Mouse (Mus musculus) layer of hippocampus, adult 6 months (tissue): ENCODE data around the gene Ddx28. TPM values are rescaled to one million over a fixed set of nuclear protein-coding genes. Genes with fewer than 3 reads are reported as not detected.

ENCODE experiments used
- long read RNA-seq, 2 experiments: library from polyadenylated mRNA; unstranded; transcript quantifications; one replicate each; pipeline ENCODE4 v2.0.0; 2019 to 2020
- polyA plus RNA-seq: library from polyadenylated mRNA; unstranded; fragments of <200 nt; fragmentation: Nextera tagmentation; gene quantifications from 2 replicates; pipeline ENCODE4 v1.2.3, GENCODE M21; 2021

Ddx28 gene
- 16.3 and 18.7 TPM in 2 replicates for polyA plus RNA-seq
- long read RNA-seq, experiment 1, transcript Ddx28-201 (1 exons, 2,262 nt), result major isoform, 62 of 62 reads
- long read RNA-seq, experiment 1, partial matches to known transcripts, result 0 of 62 reads
- long read RNA-seq, experiment 1, other reads (novel, unspliced or antisense), result 0 of 62 reads
- long read RNA-seq, experiment 2, transcript Ddx28-201 (1 exons, 2,262 nt), result major isoform, 152 of 152 reads
- long read RNA-seq, experiment 2, partial matches to known transcripts, result 0 of 152 reads
- long read RNA-seq, experiment 2, other reads (novel, unspliced or antisense), result 0 of 152 reads

DNA sequence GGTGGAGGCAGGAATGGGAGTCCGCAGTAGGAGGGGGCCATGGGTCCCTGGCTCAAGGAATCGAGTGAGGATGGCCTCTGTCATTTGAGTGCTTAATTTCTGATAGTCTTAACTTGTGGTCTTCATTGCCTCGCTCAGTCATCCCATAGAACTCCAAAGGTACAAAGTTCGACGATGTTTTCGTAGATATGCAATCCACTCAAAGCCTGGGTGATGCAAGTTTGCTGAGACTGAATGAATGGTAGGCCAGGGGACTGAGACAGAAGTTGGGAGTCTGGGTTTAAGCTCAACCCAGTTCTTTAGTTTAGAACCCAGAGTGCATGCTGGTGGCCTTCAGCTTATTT lies at the start of gene Ddx28:
Gene Ddx28 (minus strand): TSS at position 240 of the 344 bp plus-strand sequence.

GRCm38 (mm10) chr8:106058731-106059612 lies 47.3 kb upstream of the Ddx28 start, which contains the start of gene Nfatc3:
TSS of gene Nfatc3 (plus strand) at chr8:106058840.

DNA sequence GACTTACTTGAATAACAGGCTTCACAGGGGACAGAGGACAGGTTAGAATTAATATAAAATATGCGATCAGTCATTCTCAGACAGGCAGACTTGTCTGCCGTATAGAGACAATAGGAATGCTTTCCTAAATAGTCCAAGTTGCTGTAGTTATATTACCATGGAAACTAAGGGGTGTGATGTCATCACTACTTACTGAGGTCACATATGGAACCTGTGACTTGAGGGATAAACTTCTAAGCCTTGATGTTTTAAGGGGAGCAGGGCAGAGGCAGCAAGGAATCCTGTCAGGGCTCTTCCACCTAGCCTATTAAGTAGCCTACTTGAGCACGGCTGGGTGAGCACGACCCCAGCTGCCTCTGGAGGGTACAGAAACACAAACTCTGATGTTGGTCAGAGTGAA lies 5.8 kb downstream of the Ddx28 start, which contains the start of gene Dpep2nb:
Gene Dpep2nb (minus strand): TSS at position 101 of the 400 bp plus-strand sequence.

DNA sequence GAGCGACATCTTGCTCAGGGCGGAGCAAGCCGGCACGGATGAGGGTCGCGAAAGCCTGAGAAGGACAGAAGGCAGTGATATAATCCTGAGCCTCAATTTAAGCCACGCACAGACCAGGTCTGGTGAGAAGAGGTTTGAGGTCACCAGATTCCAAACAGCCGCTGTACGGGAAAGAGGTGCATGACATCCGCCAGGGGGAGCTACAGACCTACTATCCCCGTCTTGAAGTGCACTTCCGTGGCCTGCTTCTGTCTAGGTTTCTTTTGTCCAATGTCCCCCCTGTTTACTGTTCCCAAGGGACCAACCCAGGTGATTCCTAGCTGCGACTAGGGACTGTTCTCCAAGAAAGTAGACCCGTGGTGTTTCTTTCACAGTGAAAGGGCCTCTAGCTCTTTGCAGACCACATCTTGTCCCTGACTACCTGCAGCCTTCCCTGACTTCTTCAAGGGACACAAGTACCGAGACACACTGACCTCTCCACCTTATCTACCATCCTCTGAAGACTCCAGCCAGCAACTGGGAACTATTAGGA lies 20.8 kb downstream of the Ddx28 start, which contains the start of gene Dus2:
Gene Dus2 (plus strand): TSS at position 482 of the 532 bp plus-strand sequence.

DNA sequence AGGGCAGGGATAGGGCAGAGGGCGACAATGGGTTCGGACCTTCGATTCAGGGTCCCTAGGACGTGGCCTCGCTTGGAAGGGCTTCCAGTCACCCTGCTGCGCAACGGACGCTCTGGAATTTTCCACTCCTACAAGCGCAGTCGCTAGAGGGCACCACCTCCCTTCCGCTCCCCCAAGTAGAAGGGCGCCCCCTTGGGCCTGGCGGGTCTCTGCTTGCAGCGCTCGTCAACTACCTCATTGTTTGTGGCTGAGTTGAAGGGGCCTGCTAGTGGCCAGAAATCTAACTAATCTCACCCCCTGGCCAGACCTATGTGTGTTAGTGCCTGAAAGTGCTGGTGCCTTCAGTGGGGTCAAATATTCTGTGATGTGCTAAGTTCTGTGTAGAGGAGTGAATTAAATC lies 32.4 kb downstream of the Ddx28 start, which contains the start of gene Dpep3:
Gene Dpep3 (minus strand): TSS at position 105 of the 400 bp plus-strand sequence.

GRCm38 (mm10) chr8:105965905-105966341 lies 45.8 kb downstream of the Ddx28 start, which contains the start of gene Slc12a4:
TSS of gene Slc12a4 (minus strand) at chr8:105966097.

Other genes starting within 250 kb of the Ddx28 start
- gene Ranbp10, start 184.5 kb downstream of the Ddx28 start, polyA plus RNA-seq, result 3.1 TPM in 2 replicates
- gene Tsnaxip1, start 184.2 kb downstream of the Ddx28 start, polyA plus RNA-seq, result 0.36 and 0.59 TPM in 2 replicates
- 10.9 and 12.0 TPM in 2 replicates for gene Cenpt, start 158.6 kb downstream of the Ddx28 start, polyA plus RNA-seq
- 45.1 and 53.6 TPM in 2 replicates for gene Thap11, start 156.8 kb downstream of the Ddx28 start, polyA plus RNA-seq
- 144 and 150 TPM in 2 replicates for gene Nutf2, start 151.3 kb downstream of the Ddx28 start, polyA plus RNA-seq
- 19.7 and 20.7 TPM in 2 replicates for gene Edc4, start 131.0 kb downstream of the Ddx28 start, polyA plus RNA-seq
- 3.4 and 3.6 TPM in 2 replicates for gene Nrn1l, start 118.3 kb downstream of the Ddx28 start, polyA plus RNA-seq
- 3.7 and 4.3 TPM in 2 replicates for gene Pskh1, start 111.4 kb downstream of the Ddx28 start, polyA plus RNA-seq
- gene Ctrl, start 78.0 kb downstream of the Ddx28 start, polyA plus RNA-seq, result not detected in 2 replicates
- 132 and 140 TPM in 2 replicates for gene Psmb10, start 73.4 kb downstream of the Ddx28 start, polyA plus RNA-seq
- 27.6 and 35.6 TPM in 2 replicates for gene Lcat, start 68.5 kb downstream of the Ddx28 start, polyA plus RNA-seq
- 11.5 and 14.0 TPM in 2 replicates for gene Slc12a4, start 45.8 kb downstream of the Ddx28 start, polyA plus RNA-seq
- not detected in 2 replicates for gene Dpep3, start 32.5 kb downstream of the Ddx28 start, polyA plus RNA-seq
- gene Dus2, start 20.5 kb downstream of the Ddx28 start, polyA plus RNA-seq, result 14.8 and 18.1 TPM in 2 replicates
- gene Dpep2nb, start 5.9 kb downstream of the Ddx28 start, polyA plus RNA-seq, result not detected in 2 replicates
- gene Nfatc3, start 47.0 kb upstream of the Ddx28 start, polyA plus RNA-seq, result 3.4 and 3.5 TPM in 2 replicates
- gene Esrp2, start 125.1 kb upstream of the Ddx28 start, polyA plus RNA-seq, result not detected in 2 replicates
- gene Pla2g15, start 138.5 kb upstream of the Ddx28 start, polyA plus RNA-seq, result 7.8 and 8.0 TPM in 2 replicates
- gene Slc7a6, start 157.0 kb upstream of the Ddx28 start, polyA plus RNA-seq, result 18.8 and 22.9 TPM in 2 replicates
- 7.5 and 7.6 TPM in 2 replicates for gene Slc7a6os, start 199.1 kb upstream of the Ddx28 start, polyA plus RNA-seq
- gene Prmt7, start 199.1 kb upstream of the Ddx28 start, polyA plus RNA-seq, result 32.4 and 37.9 TPM in 2 replicates